Mouse (Mus musculus) liver, adult 2 months (tissue): ENCODE results near the gene Bcl9. TPM values are rescaled to one million over a fixed set of nuclear protein-coding genes. Genes with fewer than 3 reads are reported as not detected.

Experiments used
- DNase-seq: peaks from one replicate; pipeline ENCODE4 v3.0.0-alpha.2; 2011; ENCODE audit warnings: low read depth, low spot score; ENCODE audit errors: extremely low read depth
- H3K27ac ChIP-seq: fragments of 200-500 bp; replicated peaks from 2 replicates; pipeline ENCODE4 v1.5.1; 2012; ENCODE audit warnings: low read depth, mild to moderate bottlenecking, control low read depth, inconsistent platforms, low read length; ENCODE audit not compliant: insufficient read depth
- H3K27me3 ChIP-seq: fragments of 200-500 bp; 2 replicates; pipeline ENCODE4 v1.6.1; 2012; ENCODE audit warnings: mild to moderate bottlenecking, moderate library complexity, low read length, inconsistent platforms; ENCODE audit not compliant: control insufficient read depth, insufficient read depth
- H3K36me3 ChIP-seq: fragments of 200-500 bp; 2 replicates; pipeline ENCODE4 v1.6.1; 2012; ENCODE audit warnings: low read length, inconsistent platforms; ENCODE audit not compliant: control insufficient read depth, insufficient read depth
- H3K4me1 ChIP-seq: fragments of 200-500 bp; 2 replicates; pipeline ENCODE4 v1.6.1; 2011; ENCODE audit warnings: low read length; ENCODE audit not compliant: control insufficient read depth, insufficient read depth
- H3K4me3 ChIP-seq: fragments of 200-500 bp; 2 replicates; pipeline ENCODE4 v1.5.1; 2011; ENCODE audit warnings: low read depth, mild to moderate bottlenecking, control low read depth, low read length, moderate library complexity; ENCODE audit not compliant: insufficient read depth
- H3K79me2 ChIP-seq: fragments of 200-500 bp; 2 replicates; pipeline ENCODE4 v1.6.1; 2012; ENCODE audit warnings: inconsistent platforms, mild to moderate bottlenecking, low read length, moderate library complexity; ENCODE audit not compliant: control insufficient read depth, insufficient read depth
- H3K9ac ChIP-seq: fragments of 200-500 bp; 2 replicates; pipeline ENCODE4 v1.6.1; 2012; ENCODE audit warnings: low read depth, mild to moderate bottlenecking, control low read depth, inconsistent platforms, low read length
- CTCF ChIP-seq: fragments of 200-500 bp; IDR thresholded peaks from 2 replicates; pipeline ENCODE4 v1.5.1; 2011; ENCODE audit warnings: low read depth, low read length, control low read depth
- POLR2A ChIP-seq: fragments of 200-500 bp; IDR thresholded peaks from 2 replicates; pipeline ENCODE4 v1.6.1; 2011; ENCODE audit warnings: low read length, control low read depth; ENCODE audit not compliant: insufficient read depth; ENCODE audit errors: extremely low read depth
- WGBS: fragments of 180-500 bp; shearing (Covaris S2); methylation state at CpG from one replicate; pipeline ENCODE4 v1.1.7; 2018; 5-methylcytosine and 5-hydroxymethylcytosine counted together
- polyA plus RNA-seq: library from polyadenylated mRNA; depleted of rRNA; stranded (reverse); fragments of >200 nt; gene quantifications from 2 replicates; pipeline ENCODE4 v1.2.3, GENCODE M21; 2012
- total RNA-seq: library from RNA; depleted of rRNA; stranded (reverse); fragments of >200 nt; gene quantifications from 2 replicates; pipeline ENCODE4 v1.2.3, GENCODE M21; 2014

Bcl9 gene
- total and polyA plus RNA-seq, 2 experiments: 1.0 to 3.1 TPM

- Histone ChIP-seq H3K79me2 (no peaks in the 10 kb centered on the region; the same call in 1 of the 2 replicates), H3K4me3 (peak overlapping the region; percentile 80), H3K9ac (peak overlapping the region; percentile 63), H3K4me1 (peaks cover 8% of the 10 kb centered on the region), H3K27me3 (no peaks in the 10 kb centered on the region), H3K36me3 (no peaks in the 10 kb centered on the region), H3K27ac (peak overlapping the region; percentile 64)
- TF ChIP-seq CTCF: no peak
- TF ChIP-seq POLR2A: no peak
- WGBS: 3% methylated on average over 16 of the region's 16 CpGs
- DNase-seq: no peak
These were observed 69.7 kb downstream of the Bcl9 start for GRCm38 (mm10) chr3:97228020-97228419.

GRCm38 (mm10) chr3:97227259-97228005, 70.3 kb downstream of the Bcl9 start:
- Histone ChIP-seq H3K4me1 (peaks cover 7% of the 10 kb centered on the region; the same call in 1 of the 2 replicates), H3K4me3 (peak overlapping the region; percentile 80), H3K27ac (peak overlapping the region; percentile 64), H3K36me3 (peaks cover 2% of the 10 kb centered on the region; the same call in 1 of the 2 replicates), H3K9ac (peak overlapping the region; percentile 88), H3K27me3 (no peaks in the 10 kb centered on the region), H3K79me2 (no peaks in the 10 kb centered on the region; the same call in 1 of the 2 replicates)
- TF ChIP-seq CTCF (no peak), POLR2A (0 out of 2 replicates have a peak, but pooled peaks have one; percentile 43)
- DNase-seq: peak; percentile 75
- WGBS: 3% methylated on average over 50 of the region's 79 CpGs

GRCm38 (mm10) chr3:97226719-97227118, 71.0 kb downstream of the Bcl9 start:
- no peaks in the 10 kb centered on the region; the same call in 1 of the 2 replicates for H3K79me2 ChIP-seq
- peaks cover 7% of the 10 kb centered on the region; the same call in 1 of the 2 replicates for H3K4me1 ChIP-seq
- H3K27me3 ChIP-seq: no peaks in the 10 kb centered on the region
- H3K36me3 ChIP-seq: peaks cover 2% of the 10 kb centered on the region; the same call in 1 of the 2 replicates
- 5% methylated on average over 18 of the region's 18 CpGs for WGBS
- DNase-seq: no peak
- TF ChIP-seq POLR2A: no peak
- TF ChIP-seq CTCF: no peak
- H3K27ac ChIP-seq: no peak overlapping the region
- H3K9ac ChIP-seq: peak overlapping the region; percentile 88
- H3K4me3 ChIP-seq: peak overlapping the region; percentile 79

- 58% methylated on average over 5 of the region's 5 CpGs for WGBS
- TF ChIP-seq POLR2A (no peak), CTCF (no peak)
- H3K36me3 ChIP-seq: peaks cover 4% of the 10 kb centered on the region
- no peak overlapping the region for H3K9ac ChIP-seq
- no peaks in the 10 kb centered on the region for H3K27me3 ChIP-seq
- H3K4me3 ChIP-seq: no peak overlapping the region
- H3K27ac ChIP-seq: no peak overlapping the region
- no peaks in the 10 kb centered on the region; the same call in 1 of the 2 replicates for H3K79me2 ChIP-seq
- H3K4me1 ChIP-seq: peaks cover 7% of the 10 kb centered on the region; the same call in 1 of the 2 replicates
- peak; percentile 68 for DNase-seq
These were observed 72.5 kb downstream of the Bcl9 start for GRCm38 (mm10) chr3:97225231-97225630.

GRCm38 (mm10) chr3:97223261-97223660, 74.5 kb downstream of the Bcl9 start:
- no peak for DNase-seq
- no peak overlapping the region for H3K4me3 ChIP-seq
- 92% methylated on average over 9 of the region's 9 CpGs for WGBS

GRCm38 (mm10) chr3:97215526-97215925, 82.2 kb downstream of the Bcl9 start:
- no peak overlapping the region for H3K4me3 ChIP-seq
- peaks cover 22% of the 10 kb centered on the region for H3K36me3 ChIP-seq
- no peak overlapping the region for H3K27ac ChIP-seq
- H3K9ac ChIP-seq: no peak overlapping the region
- TF ChIP-seq CTCF (no peak), POLR2A (no peak)
- H3K27me3 ChIP-seq: no peaks in the 10 kb centered on the region
- 58% methylated on average over 3 of the region's 3 CpGs for whole genome bisulfite sequencing
- no peak for DNase-seq
- H3K79me2 ChIP-seq: no peaks in the 10 kb centered on the region
- H3K4me1 ChIP-seq: no peaks in the 10 kb centered on the region

More at GRCm38 (mm10) chr3:97223261-97223660, 74.5 kb downstream of the Bcl9 start:
- H3K27me3 ChIP-seq: no peaks in the 10 kb centered on the region
- H3K9ac ChIP-seq: no peak overlapping the region
- H3K27ac ChIP-seq: no peak overlapping the region
- H3K4me1 ChIP-seq: peaks cover 7% of the 10 kb centered on the region; the same call in 1 of the 2 replicates
- TF ChIP-seq CTCF: no peak
- TF ChIP-seq POLR2A: no peak
- peaks cover 9% of the 10 kb centered on the region for H3K36me3 ChIP-seq
- H3K79me2 ChIP-seq: no peaks in the 10 kb centered on the region; the same call in 1 of the 2 replicates
